Mouse (Mus musculus) embryonic facial prominence, embryonic 13.5 days (tissue): ENCODE results near the gene Clta. TPM values are rescaled to one million over a fixed set of nuclear protein-coding genes. Genes with fewer than 3 reads are reported as not detected.

Experiments used
- ATAC-seq: fragments of 200-750 bp; cut with Nextera tagmentation; 2 replicates; pipeline ENCODE4 v1.8.0; 2017; ENCODE audit warnings: low read depth; ENCODE audit not compliant: insufficient number of reproducible peaks, insufficient read depth, low FRiP score, low TSS enrichment
- H3K27ac ChIP-seq: fragments of 300-500 bp; sonication (generic); 2 replicates; pipeline ENCODE4 v1.5.1; 2015; ENCODE audit warnings: moderate library complexity, mild to moderate bottlenecking, inconsistent platforms
- H3K27me3 ChIP-seq: fragments of 300-500 bp; sonication (generic); 2 replicates; pipeline ENCODE4 v1.6.1; 2015; ENCODE audit warnings: mild to moderate bottlenecking, inconsistent platforms
- H3K36me3 ChIP-seq: fragments of 300-500 bp; sonication (generic); 2 replicates; pipeline ENCODE4 v1.6.1; 2015; ENCODE audit warnings: mild to moderate bottlenecking, inconsistent platforms
- H3K4me1 ChIP-seq: fragments of 300-500 bp; sonication (generic); 2 replicates; pipeline ENCODE4 v1.6.1; 2015; ENCODE audit warnings: inconsistent platforms
- H3K4me2 ChIP-seq: fragments of 300-500 bp; sonication (generic); 2 replicates; pipeline ENCODE4 v1.6.1; 2015; ENCODE audit warnings: moderate library complexity, mild to moderate bottlenecking, inconsistent platforms
- H3K4me3 ChIP-seq: fragments of 300-500 bp; sonication (generic); 2 replicates; pipeline ENCODE4 v1.5.1; 2015; ENCODE audit warnings: mild to moderate bottlenecking, inconsistent platforms
- H3K9ac ChIP-seq: fragments of 300-500 bp; sonication (generic); 2 replicates; pipeline ENCODE4 v1.6.1; 2015; ENCODE audit warnings: mild to moderate bottlenecking, inconsistent platforms
- H3K9me3 ChIP-seq: fragments of 300-500 bp; sonication (generic); 2 replicates; pipeline ENCODE4 v1.6.1; 2016; ENCODE audit warnings: inconsistent platforms
- WGBS: fragments of 180-500 bp; shearing (Covaris S2); methylation state at CpG from one replicate; pipeline ENCODE4 v1.1.7; 2015; ENCODE audit warnings: mixed read lengths; 5-methylcytosine and 5-hydroxymethylcytosine counted together
- polyA plus RNA-seq: library from polyadenylated mRNA; unstranded; fragments of >200 nt; fragmentation: Nextera tagmentation; extraction: Ambion mirVana; gene quantifications from 2 replicates; pipeline ENCODE4 v1.2.1, GENCODE M21; 2015

Gene Clta
- polyA plus RNA-seq, 1 experiment from 2014 or later, result 252 TPM

- ATAC-seq, result no peak
- H3K4me1 ChIP-seq, result peaks cover 30% of the 10 kb centered on the region
- H3K4me2 ChIP-seq, result no peak overlapping the region
- no peaks in the 10 kb centered on the region for H3K9me3 ChIP-seq
- H3K27me3 ChIP-seq, result no peaks in the 10 kb centered on the region
- WGBS, result 84% methylated on average over 7 of the region's 7 CpGs
- H3K27ac ChIP-seq, result no peak overlapping the region
- no peak overlapping the region for H3K4me3 ChIP-seq
- no peak overlapping the region for H3K9ac ChIP-seq
- no peaks in the 10 kb centered on the region for H3K36me3 ChIP-seq
These were observed 23.0 kb upstream of the Clta start for GRCm38 (mm10) chr4:43981251-43981650.

DNA sequence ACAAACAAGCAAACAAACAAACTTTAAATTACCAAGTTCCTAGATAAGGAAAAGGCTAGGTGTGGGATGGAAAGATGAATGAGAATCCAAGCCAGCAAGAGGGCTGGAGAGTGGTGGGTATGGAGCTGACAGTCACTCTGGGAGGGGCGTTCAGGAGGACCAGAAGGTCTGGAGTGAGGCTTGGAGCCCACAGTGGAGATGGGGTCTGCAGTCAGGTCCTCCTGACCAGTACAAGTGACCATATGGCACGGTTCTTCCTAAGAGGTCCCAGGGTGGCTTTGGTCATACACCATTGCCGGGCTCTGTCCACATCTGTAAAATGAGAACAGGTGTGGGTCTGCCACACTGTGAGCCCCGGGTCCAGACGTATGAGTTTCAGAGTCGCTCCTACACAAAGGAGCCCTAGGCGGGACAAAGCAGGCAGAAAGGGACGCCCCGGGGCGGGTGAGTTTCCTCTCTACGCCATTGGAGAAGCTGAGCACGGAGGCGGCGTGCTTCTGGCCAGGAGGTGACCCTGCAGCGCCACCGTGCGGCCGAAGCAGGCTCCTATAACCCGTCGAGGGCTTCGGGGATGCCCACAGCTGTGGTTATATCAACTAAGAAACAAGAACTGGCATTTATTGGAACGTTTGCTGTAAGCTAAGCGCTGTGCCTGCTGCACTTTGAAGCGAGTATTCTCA lies 22.1 kb upstream of the Clta start:
- ATAC-seq, result peak; percentile 76; the same call in 1 of the 2 replicates
- H3K4me1 ChIP-seq, result peaks cover 28% of the 10 kb centered on the region
- H3K9me3 ChIP-seq, result no peaks in the 10 kb centered on the region
- peak overlapping the region; percentile 58 for H3K4me2 ChIP-seq
- peak overlapping the region; percentile 64 for H3K9ac ChIP-seq
- H3K27me3 ChIP-seq, result no peaks in the 10 kb centered on the region
- H3K36me3 ChIP-seq, result no peaks in the 10 kb centered on the region
- WGBS, result 2% methylated on average over 24 of the region's 24 CpGs
- no peak overlapping the region for H3K27ac ChIP-seq
- peak overlapping the region; percentile 32 for H3K4me3 ChIP-seq

- H3K4me1 ChIP-seq, result peaks cover 23% of the 10 kb centered on the region
- no peaks in the 10 kb centered on the region for H3K9me3 ChIP-seq
- H3K36me3 ChIP-seq, result no peaks in the 10 kb centered on the region
- peak within 1 kb of the TSS; percentile 58 for H3K4me2 ChIP-seq
- peak within 1 kb of the TSS; percentile 64 for H3K9ac ChIP-seq
- no peak within 1 kb of the TSS for H3K27ac ChIP-seq
- no peak for ATAC-seq
- H3K27me3 ChIP-seq, result no peaks in the 10 kb centered on the region
- H3K4me3 ChIP-seq, result peak within 1 kb of the TSS; percentile 32
- WGBS, result 80% methylated on average over 11 of the region's 11 CpGs
These were observed 21.1 kb upstream of the Clta start, which contains the start of gene Ccin for GRCm38 (mm10) chr4:43983181-43983580. Ccin (plus strand) TSS chr4:43983483.

DNA sequence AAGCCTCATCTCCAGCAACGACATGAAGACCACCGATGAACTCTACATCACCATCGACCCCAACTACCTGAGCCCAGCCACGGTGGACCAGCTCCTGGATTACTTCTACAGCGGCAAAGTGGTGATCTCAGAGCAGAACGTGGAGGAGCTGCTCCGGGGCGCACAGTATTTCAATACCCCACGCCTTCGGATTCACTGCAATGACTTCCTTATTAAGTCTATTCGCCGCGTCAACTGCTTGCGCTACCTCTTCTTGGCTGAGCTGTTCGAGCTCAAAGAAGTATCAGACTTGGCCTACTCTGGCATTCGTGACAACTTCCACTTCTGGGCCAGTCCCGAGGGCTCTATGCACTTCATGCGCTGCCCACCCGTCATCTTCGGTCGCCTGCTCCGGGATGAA lies 20.5 kb upstream of the Clta start:
- H3K36me3 ChIP-seq, result no peaks in the 10 kb centered on the region

DNA sequence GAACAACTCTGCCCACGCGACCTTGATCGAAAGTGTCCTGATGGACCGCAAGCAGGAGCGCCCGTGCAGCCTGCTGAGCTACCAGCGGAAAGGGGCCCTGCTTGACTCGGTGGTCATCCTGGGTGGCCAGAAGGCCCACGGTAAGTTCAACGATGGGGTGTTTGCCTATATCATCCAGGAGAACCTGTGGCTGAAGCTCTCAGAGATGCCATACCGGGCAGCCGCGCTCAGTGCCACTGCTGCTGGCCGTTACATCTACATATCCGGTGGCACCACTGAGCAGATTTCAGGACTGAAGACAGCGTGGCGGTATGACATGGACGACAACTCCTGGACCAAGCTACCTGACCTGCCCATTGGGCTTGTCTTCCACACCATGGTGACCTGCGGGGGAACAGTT lies 19.9 kb upstream of the Clta start:
- ATAC-seq, result no peak
- H3K4me1 ChIP-seq, result peaks cover 12% of the 10 kb centered on the region

More for the DNA sequence above, 20.5 kb upstream of the Clta start:
- H3K4me2 ChIP-seq, result no peak overlapping the region
- WGBS, result 89% methylated on average over 22 of the region's 22 CpGs
- H3K4me1 ChIP-seq, result peaks cover 18% of the 10 kb centered on the region
- no peaks in the 10 kb centered on the region for H3K9me3 ChIP-seq
- ATAC-seq, result no peak
- no peaks in the 10 kb centered on the region for H3K27me3 ChIP-seq
- H3K9ac ChIP-seq, result no peak overlapping the region
- no peak overlapping the region for H3K27ac ChIP-seq
- no peak overlapping the region for H3K4me3 ChIP-seq

GRCm38 (mm10) chr4:43988976-43989375 lies 15.3 kb upstream of the Clta start:
- no peaks in the 10 kb centered on the region for H3K4me1 ChIP-seq
- no peak overlapping the region for H3K9ac ChIP-seq
- WGBS, result 81% methylated on average over 3 of the region's 3 CpGs
- H3K36me3 ChIP-seq, result no peaks in the 10 kb centered on the region
- no peaks in the 10 kb centered on the region for H3K9me3 ChIP-seq
- H3K4me3 ChIP-seq, result no peak overlapping the region
- no peak overlapping the region for H3K27ac ChIP-seq
- H3K27me3 ChIP-seq, result no peaks in the 10 kb centered on the region
- ATAC-seq, result no peak
- no peak overlapping the region for H3K4me2 ChIP-seq

More for the DNA sequence above, 19.9 kb upstream of the Clta start:
- no peak overlapping the region for H3K4me3 ChIP-seq
- H3K36me3 ChIP-seq, result no peaks in the 10 kb centered on the region
- no peak overlapping the region for H3K27ac ChIP-seq
- no peak overlapping the region for H3K4me2 ChIP-seq
- no peaks in the 10 kb centered on the region for H3K27me3 ChIP-seq
- H3K9ac ChIP-seq, result no peak overlapping the region
- WGBS, result 93% methylated on average over 19 of the region's 19 CpGs
- H3K9me3 ChIP-seq, result no peaks in the 10 kb centered on the region

GRCm38 (mm10) chr4:43993072-43993471 lies 11.2 kb upstream of the Clta start:
- Histone ChIP-seq H3K9me3 (no peaks in the 10 kb centered on the region), H3K9ac (no peak overlapping the region), H3K4me3 (no peak overlapping the region), H3K27me3 (no peaks in the 10 kb centered on the region), H3K4me1 (no peaks in the 10 kb centered on the region), H3K4me2 (no peak overlapping the region), H3K27ac (no peak overlapping the region), H3K36me3 (no peaks in the 10 kb centered on the region)
- no peak for ATAC-seq
- 92% methylated on average over 11 of the region's 11 CpGs for WGBS

GRCm38 (mm10) chr4:43994342-43994741 lies 9.9 kb upstream of the Clta start:
- WGBS, result 69% methylated on average over 2 of the region's 2 CpGs
- H3K27ac ChIP-seq, result no peak overlapping the region
- H3K27me3 ChIP-seq, result no peaks in the 10 kb centered on the region
- H3K4me2 ChIP-seq, result no peak overlapping the region
- no peak overlapping the region for H3K4me3 ChIP-seq
- no peaks in the 10 kb centered on the region for H3K4me1 ChIP-seq
- H3K36me3 ChIP-seq, result no peaks in the 10 kb centered on the region
- ATAC-seq, result no peak
- H3K9me3 ChIP-seq, result 0 out of 2 replicates have a peak, but pooled peaks cover 3% of the 10 kb centered on the region
- no peak overlapping the region for H3K9ac ChIP-seq

DNA sequence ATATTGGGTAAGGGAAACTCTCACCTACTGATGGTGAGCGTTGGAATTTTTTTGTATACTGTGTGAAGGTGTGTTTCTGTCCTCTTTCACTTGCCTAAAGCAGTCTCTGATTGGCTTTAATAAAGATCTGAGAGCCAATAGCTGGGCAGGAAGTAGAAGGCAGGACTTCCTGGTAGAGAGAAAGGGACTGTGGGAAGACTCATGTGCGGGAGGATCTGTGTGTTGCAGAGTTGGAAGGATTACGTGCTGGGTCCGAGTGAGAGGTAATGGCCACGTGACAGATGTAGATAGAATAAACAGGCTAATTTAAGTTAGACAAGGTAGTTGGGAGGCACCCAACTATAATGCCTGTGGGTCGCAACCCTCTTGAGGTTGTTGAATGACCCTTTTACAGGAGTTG lies 630 bp upstream of the Clta start:
- H3K4me2 ChIP-seq, result no peak overlapping the region
- no peaks in the 10 kb centered on the region for H3K4me1 ChIP-seq
- H3K9ac ChIP-seq, result no peak overlapping the region
- no peak for ATAC-seq
- H3K9me3 ChIP-seq, result 0 out of 2 replicates have a peak, but pooled peaks cover 3% of the 10 kb centered on the region
- H3K36me3 ChIP-seq, result no peaks in the 10 kb centered on the region
- WGBS, result 86% methylated on average over 6 of the region's 6 CpGs
- no peaks in the 10 kb centered on the region for H3K27me3 ChIP-seq
- H3K27ac ChIP-seq, result no peak overlapping the region
- no peak overlapping the region for H3K4me3 ChIP-seq

DNA sequence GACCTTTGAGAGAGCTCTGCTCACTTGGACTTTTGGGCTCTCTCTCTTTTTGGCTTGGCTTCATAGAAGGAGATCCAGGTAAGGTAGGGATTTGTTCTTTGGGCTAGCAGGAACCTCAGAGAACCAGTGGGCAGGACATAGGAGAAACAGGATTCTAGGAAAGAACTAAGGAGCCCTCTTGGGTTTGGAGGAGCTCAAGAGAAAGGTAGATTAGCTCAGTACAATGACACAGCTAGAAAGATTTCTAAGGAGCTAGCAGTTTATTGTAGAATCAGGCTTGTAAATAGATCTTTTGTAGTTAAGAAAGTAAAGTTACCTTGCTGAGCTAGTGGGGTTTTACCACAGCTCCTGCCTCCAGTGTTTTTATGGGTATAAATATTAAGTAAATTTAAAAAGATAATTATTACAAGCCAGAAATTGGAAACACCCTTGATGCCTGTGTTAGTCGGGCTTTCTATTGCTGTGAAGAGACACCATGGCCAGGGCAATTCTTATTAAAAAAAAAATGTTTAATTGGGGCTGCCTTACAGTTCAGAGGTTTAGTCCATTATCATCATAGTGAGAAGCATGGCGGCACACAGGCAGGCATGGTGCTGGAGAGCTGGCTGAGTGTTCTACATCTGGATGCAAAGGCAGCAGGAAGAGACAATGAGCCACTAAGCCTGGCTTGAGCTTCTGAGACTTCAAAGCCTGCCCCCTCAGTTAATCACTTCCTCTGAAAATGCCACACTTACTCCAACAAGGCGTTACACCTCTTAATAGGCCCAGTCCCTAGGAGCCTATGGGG lies 564 bp downstream of the Clta start:
- Histone ChIP-seq H3K9ac (no peak overlapping the region), H3K36me3 (no peaks in the 10 kb centered on the region)

GRCm38 (mm10) chr4:44010176-44010575 lies 5.9 kb downstream of the Clta start:
- Histone ChIP-seq H3K27ac (no peak overlapping the region), H3K4me1 (peaks cover 16% of the 10 kb centered on the region), H3K9ac (no peak overlapping the region), H3K27me3 (no peaks in the 10 kb centered on the region), H3K4me2 (no peak overlapping the region), H3K36me3 (no peaks in the 10 kb centered on the region), H3K4me3 (no peak overlapping the region), H3K9me3 (no peaks in the 10 kb centered on the region)
- ATAC-seq, result no peak
- WGBS, result 100% methylated on average over 1 of the region's 1 CpGs

More for the DNA sequence above, 564 bp downstream of the Clta start:
- no peak overlapping the region for H3K4me2 ChIP-seq
- no peaks in the 10 kb centered on the region for H3K9me3 ChIP-seq
- H3K27me3 ChIP-seq, result no peaks in the 10 kb centered on the region
- H3K4me1 ChIP-seq, result no peaks in the 10 kb centered on the region
- no peak for ATAC-seq
- no peak overlapping the region for H3K4me3 ChIP-seq
- H3K27ac ChIP-seq, result no peak overlapping the region
- WGBS, result 62% methylated on average over 3 of the region's 3 CpGs

DNA sequence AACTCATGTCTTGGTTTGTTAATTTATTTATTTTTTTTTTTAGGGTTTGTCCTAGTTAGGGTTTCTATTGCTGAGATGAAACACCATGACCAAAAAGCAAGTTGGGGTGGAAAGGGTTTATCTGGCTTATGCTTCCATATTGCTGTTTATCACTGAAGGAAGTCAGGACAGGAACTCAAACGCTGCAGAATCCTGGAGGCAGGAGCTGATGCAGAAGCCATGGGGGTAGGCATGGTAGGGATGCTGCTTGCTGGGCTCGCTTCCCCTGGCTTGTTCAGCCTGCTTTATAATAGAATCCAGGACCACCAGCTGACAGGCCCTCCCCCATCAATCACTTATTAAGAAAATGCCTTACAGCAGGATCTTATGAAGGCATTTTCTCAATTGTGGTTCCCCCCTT lies 6.6 kb downstream of the Clta start:
- Histone ChIP-seq H3K9ac (no peak overlapping the region), H3K4me1 (peaks cover 21% of the 10 kb centered on the region), H3K4me2 (no peak overlapping the region), H3K27ac (no peak overlapping the region), H3K4me3 (no peak overlapping the region), H3K27me3 (no peaks in the 10 kb centered on the region), H3K9me3 (no peaks in the 10 kb centered on the region), H3K36me3 (0 out of 2 replicates have a peak, but pooled peaks cover 3% of the 10 kb centered on the region)
- 36% methylated on average over 2 of the region's 2 CpGs for WGBS
- ATAC-seq, result no peak
